Mouse (Mus musculus) large intestine, adult 2 months (tissue): ENCODE data around the gene Taar8b. TPM values are rescaled to one million over a fixed set of nuclear protein-coding genes. Genes with fewer than 3 reads are reported as not detected.
A peak's percentile ranks its signal among the peaks of the same experiment; 100 is the strongest.
"Not testable (repeated sequence)": the region's sequence is repeated elsewhere in the genome, so short reads cannot be mapped to it uniquely, and the experiment has no call there.

Source experiments
- DNase-seq: peaks from one replicate; pipeline ENCODE4 v3.0.0-alpha.2; 2012; ENCODE audit warnings: low read depth, low spot score
- WGBS: fragments of 180-500 bp; shearing (Covaris S2); methylation state at CpG from one replicate; pipeline ENCODE4 v1.1.7; 2018; 5-methylcytosine and 5-hydroxymethylcytosine counted together
- polyA plus RNA-seq: library from polyadenylated mRNA; depleted of rRNA; stranded (reverse); fragments of >200 nt; gene quantifications from 2 replicates; pipeline ENCODE4 v1.2.3, GENCODE M21; 2012; rRNA removed

The Taar8b gene
- polyA plus RNA-seq, result not detected in 2 replicates

DNA sequence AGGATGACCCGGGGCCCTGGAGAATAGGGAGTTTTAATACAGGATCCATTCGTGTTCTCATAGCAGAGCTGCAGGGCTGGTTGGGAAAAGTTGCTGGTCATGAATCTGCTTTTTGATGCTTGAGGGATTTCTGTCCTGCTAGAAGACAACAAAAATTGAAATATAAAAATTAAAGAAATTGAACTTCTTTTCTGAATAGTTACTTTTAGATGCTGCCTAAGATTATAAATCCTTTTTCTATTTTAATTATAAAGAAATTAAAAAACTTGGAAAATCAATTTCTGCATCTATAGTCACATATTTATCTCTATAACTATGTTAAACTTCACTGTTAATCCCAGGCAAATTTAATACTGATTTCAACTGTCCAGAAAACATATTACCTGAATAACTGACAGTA is at the start of gene Taar8b:
Taar8b (minus strand) TSS at position 101 of the 400 bp plus-strand sequence.
- WGBS, result 69% methylated on average over 2 of the region's 2 CpGs
- DNase-seq, result no peak

DNA sequence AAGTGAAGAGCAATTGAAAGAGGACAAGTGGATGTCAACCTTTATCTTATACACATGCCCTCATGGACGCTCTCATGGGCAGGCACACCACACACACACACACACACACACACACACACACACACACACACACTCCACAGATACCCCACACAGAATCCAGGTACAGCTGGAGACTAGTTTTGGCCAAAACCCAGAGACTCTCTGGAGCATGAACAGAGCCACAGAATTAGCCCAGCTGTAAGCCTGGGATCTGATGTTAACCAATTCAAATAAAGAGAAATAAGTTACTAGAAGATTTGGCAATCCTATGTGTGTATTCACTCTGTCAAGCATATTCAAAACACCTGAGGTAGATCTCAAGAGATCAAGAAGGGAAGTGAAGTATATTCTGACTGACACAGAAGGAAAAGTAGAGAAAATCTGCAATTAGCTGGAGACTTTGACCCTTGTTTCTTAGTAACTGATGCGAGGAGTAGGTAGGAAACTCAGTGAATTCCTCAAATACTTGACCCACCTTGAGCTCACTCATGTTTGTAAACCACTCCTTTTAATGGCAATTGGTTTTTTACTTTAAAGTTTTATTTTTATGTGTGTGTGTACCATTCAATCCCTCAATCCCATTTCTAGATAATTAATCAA is 46.6 kb upstream of the Taar8b start:
- no peak for DNase-seq
- 47% methylated on average over 2 of the region's 2 CpGs for WGBS

DNA sequence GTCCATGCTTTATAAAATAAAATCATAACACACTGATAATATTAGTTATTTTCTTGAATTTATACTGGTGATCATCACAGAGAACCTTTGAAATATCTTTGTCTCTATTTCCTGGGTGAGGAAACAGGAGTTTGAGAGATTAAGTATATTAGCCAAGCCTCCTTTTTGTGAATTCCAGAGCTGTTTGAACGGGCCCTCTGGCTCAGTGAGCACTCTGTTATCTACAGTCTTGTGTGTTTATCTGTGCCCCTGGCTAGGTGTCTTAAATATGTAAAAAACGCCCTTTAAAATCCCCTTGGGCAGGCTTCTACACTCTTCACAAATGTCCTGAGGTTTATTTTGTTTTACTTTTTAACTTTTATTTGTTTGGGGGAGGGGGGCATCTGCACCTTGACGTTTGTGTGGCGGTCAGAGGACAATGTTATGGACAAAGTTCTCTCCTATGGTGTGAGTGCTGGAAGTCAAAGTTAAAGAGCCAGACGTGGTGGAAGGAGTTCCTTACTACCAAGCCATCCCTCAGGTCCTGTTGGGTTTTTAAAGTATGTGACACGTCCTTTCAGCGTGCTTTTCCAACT is 42.1 kb upstream of the Taar8b start:
- WGBS, result 54% methylated on average over 7 of the region's 7 CpGs

DNA sequence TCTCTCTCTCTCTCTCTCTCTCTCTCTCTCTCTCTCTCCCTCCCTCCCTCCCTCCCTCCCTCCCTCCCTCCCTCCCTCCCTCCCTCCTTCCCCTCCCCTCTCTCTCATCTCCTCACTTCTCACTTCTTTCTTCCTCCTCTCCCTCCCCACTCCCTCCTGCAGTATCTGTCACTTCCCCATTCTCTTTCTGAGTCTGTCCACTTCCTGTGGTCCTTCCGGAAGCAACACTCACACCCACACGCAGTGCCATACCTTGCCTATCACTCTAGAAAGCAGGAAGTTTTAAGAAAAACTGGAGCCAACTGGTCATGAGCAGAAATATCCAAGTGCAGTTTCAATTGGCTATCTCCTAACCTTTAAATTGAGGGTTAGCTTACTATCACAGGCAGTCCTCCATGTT is 41.0 kb upstream of the Taar8b start:
- no peak for DNase-seq
- 13% methylated on average over 2 of the region's 2 CpGs for whole genome bisulfite sequencing

More for the DNA sequence above, 42.1 kb upstream of the Taar8b start:
- DNase-seq, result no peak

DNA sequence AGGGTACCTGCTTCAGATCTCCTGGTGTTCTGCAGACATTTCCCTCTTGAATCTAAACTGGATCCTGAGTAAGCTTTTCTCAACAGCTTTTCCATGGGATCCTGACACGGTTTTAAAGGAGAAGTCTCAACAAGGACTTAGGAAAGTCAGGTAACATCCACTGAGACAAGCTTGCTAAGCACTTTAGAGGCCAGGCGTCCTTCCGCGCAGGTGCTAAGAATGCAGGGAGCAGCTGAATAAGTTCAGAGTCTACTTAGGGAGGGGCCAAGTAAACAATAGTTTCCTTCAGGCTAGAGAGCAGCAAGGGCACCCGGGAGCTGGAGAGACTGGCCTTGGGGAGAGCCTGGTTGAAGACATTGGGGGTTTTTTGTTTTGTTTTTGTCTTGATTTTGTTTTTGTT is 40.2 kb upstream of the Taar8b start:
- peak; percentile 92 for DNase-seq
- 15% methylated on average over 5 of the region's 5 CpGs for WGBS

DNA sequence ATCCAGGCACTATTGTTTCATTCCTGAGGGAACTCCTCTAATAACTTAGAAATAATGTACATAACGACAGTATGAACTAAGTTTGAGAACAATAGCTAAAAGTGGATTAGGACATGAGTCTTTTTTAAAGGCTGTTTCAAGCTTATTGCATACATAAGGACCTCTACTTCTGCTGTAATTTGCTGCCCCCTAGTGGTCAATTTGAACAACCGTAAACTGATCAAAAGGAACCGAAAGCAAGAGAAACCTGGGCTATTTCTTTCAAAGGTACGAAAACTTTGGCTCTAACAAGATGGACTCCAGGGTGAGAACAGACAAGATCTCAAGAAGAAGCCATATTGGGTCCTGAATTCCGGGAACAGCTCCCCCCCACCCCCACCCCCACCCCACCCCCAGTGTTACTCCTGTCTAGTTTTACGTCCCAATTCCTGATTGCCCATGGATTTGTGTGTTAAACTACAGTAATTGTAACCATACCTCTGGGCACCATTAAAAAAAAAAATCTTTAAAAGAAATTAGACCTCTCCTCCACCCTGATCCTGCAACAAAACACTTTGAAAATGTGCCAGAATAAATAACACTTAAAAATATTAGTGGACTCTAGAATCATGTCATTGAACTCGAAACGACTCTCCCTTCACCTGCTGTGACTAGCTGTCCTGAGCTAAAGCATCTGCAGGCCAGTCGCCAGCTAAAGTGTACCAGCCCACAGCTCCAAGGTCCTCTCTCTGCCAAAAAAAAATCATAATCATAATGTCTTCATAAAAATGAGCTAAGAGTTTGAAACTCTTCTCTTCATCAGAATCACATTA is 39.6 kb upstream of the Taar8b start:
- 5% methylated on average over 9 of the region's 9 CpGs for WGBS
- DNase-seq, result peak; percentile 81

DNA sequence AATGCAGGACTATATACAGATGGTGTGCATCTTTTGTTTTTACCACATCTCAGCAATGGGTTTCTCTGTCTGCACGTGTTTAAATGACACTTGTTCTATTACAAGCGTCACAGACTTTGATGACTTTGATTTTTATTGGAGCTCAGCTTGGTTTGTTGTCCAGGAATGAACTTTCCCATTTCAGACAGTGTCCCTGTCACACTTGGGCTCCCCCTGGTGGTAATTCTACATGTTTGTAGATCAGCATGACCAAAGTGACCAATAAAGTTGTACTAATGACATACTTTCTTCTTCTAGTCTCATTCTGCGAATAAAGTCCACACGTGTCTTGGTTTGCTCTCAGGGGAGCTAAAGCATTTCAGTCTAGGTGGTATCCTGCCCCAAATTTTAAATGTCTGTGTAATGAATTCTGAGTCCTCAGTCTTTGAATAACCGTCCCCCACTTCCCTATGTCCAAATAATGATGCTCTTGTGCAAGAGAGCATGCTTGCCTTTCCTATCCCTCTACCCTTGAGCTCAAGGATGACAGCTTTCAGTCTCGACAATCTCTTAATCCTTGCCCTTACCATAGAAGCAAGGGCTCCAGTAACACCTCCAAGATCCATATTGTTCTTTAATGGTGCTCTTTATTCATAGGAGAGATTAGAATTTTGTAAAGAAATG is 19.2 kb upstream of the Taar8b start:
- DNase-seq, result no peak
- WGBS, result 33% methylated on average over 6 of the region's 6 CpGs

DNA sequence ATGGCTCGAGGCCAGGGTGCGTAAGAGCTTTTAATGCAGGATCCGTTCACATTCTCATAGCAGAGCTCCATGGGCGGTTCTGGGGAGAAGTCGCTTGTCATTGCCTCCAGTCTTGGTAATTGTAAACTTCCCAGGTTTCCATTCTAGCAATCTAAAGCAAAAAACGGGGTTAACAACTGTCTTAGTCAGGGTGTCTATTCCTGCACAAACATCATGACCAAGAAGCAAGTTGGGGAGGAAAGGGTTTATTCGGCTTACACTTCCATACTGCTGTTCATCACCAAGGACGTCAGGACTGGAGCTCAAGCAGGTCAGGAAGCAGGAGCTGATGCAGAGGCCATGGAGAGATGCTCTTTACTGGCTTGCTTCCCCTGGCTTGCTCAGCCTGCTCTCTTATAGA is 17.3 kb upstream of the Taar8b start, which contains the start of gene Taar9:
Taar9 (minus strand) TSS at position 101 of the 400 bp plus-strand sequence.
- DNase-seq, result not testable (repeated sequence)
- WGBS, result 82% methylated on average over 8 of the region's 8 CpGs

DNA sequence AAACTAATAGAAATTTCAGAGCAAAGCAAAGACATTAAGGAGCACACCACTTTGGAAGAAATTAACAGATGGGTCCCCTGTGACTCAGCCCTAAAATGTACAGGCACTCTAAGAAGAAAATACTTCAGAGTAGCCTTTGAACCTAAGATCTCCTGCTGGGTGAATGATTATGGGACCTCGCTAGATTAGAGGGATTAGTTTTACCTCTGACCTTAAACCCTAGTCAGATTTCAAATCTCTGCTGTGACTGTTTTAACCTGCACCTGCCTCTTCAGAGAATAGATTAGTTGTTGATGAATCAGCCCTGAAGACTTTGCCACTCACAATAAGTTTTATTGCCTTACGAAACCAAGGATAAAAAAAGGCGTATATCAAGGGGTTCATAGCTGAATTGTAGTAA is 16.1 kb upstream of the Taar8b start:
- WGBS, result 33% methylated on average over 3 of the region's 3 CpGs
- no peak for DNase-seq

DNA sequence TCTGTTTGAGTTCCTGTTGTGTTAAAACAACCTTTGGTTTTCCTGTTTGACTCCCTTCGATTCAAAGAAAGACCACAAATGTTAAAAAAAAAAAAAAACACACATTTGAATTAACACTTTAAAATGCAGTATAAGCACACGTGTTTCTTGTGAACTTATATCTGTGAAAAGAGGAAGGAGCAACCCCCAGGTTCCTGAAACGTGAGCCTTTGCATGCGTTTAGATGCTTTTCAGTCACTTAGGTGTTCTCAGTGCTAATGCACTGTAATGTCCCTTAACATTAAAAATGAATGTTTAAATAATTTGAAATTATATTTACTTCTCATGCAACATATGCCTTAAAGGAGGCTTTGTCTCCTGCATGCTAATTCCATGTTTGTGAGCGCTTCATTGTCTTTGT is 15.7 kb upstream of the Taar8b start:
- WGBS, result 48% methylated on average over 5 of the region's 5 CpGs
- no peak for DNase-seq

DNA sequence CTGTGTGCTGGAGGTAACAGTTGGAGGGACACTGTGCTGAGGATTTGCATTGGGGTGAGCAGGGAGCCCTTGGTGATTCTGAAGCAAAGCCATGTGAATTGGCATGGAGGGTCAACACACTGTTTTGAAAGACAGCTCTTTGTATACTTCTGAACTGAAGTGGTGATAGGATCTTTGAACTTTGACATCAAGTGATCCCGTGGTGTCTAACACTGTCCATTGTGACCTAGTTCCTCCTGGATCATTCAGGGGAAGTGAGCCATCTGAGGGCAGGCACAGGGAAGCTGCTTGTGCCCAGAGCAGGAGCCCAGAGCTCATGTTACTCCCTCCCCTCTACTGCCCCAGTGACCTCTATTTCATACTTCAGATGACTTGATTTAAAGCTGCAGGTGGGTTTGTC is 11.2 kb upstream of the Taar8b start:
- DNase-seq, result not testable (repeated sequence)
- WGBS, result 3% methylated on average over 1 of the region's 1 CpGs

DNA sequence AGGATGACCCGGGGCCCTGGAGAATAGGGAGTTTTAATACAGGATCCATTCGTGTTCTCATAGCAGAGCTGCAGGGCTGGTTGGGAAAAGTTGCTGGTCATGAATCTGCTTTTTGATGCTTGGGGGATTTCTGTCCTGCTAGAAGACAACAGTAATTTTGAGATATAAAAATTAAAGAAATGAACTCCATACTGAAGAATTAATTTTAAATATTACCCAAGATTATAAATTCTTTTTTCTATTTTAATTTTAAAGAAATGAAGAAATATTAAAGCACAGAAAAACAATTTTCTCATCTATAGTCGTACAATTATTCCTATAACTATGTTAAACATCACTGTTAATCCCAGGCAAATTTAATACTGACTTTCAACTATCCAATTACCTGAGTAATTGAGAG is 9.7 kb upstream of the Taar8b start, which contains the start of gene Taar8c:
Taar8c (minus strand) TSS at position 101 of the 400 bp plus-strand sequence.
- 79% methylated on average over 1 of the region's 3 CpGs for WGBS

DNA sequence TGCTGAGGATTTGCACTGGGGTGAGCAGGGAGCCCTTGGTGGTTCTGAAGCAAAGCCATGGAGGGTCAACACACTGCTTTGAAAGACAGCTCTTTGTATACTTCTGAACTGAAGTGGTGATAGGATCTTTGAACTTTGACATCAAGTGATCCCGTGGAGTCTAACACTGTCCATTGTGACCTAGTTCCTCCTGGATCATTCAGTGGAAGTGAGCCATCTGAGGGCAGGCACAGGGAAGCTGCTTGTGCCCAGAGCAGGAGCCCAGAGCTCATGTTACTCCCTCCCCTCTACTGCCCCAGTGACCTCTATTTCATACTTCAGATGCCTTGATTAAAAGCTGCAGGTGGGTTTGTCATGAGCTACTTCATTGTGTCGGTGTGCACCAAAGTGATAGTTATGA is 4.9 kb upstream of the Taar8b start:
- DNase-seq, result not testable (repeated sequence)
- 39% methylated on average over 2 of the region's 2 CpGs for WGBS

More for the DNA sequence above, 9.7 kb upstream of the Taar8b start, which contains the start of gene Taar8c:
- not testable (repeated sequence) for DNase-seq

DNA sequence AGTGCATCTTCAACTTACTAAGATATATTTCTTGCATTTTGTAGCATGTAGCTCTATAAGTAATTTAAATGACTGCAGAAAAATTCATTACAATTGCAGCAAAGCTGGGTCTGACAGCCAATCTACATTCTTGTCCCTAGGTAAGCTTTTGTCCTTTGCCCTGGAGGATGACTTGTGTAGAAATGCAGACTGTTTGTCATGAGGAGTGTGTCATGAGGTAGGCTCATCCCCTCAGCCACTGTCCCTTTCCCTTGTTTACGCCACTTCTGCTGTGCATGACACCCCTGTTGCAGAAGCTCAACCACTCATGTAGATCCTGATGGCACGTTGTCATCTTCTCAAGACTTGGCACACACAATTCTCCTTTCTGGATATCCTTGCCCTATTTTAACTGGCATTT is 4.9 kb downstream of the Taar8b start:
- WGBS, result 64% methylated on average over 2 of the region's 2 CpGs
- no peak for DNase-seq

DNA sequence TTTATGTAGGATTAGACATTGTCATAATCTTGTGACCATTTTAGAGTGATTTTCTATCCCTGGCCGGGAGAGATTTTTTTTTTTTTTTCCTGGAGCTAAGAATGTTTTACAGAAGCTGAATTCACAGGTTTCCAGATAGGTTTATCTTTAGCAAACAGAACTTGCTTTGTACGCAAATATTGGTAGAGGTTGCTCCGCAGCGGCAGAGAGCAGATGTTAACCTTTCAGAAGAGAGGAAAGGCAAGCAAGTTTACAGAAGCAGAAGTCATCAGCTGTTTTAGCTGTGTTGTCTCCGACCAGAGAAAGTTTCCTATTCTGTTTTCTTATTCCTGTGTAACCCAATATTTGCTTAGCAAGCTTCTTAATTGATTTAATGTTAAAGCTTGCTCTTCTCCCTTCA is 5.5 kb downstream of the Taar8b start:
- WGBS, result 13% methylated on average over 5 of the region's 5 CpGs
- no peak for DNase-seq

DNA sequence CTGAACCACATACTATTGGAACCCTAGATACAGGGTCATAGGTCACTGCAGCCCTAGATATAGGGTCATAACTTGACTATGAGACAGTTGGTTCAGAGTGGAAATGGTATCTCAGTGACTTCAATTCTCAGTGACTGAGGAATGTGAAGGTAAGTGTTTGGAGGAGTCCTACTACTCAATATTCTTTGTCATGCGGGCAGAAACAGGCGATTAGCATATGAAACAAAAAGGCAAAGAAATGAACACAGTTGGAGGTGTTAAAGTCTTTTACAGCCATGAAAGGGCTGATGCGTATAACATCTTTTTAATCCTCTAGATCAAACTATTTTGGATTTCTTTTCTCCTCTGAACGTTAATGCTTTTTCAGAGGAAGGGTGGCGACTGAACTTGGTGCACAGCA is 6.2 kb downstream of the Taar8b start:
- DNase-seq, result no peak
- WGBS, result 76% methylated on average over 5 of the region's 5 CpGs

DNA sequence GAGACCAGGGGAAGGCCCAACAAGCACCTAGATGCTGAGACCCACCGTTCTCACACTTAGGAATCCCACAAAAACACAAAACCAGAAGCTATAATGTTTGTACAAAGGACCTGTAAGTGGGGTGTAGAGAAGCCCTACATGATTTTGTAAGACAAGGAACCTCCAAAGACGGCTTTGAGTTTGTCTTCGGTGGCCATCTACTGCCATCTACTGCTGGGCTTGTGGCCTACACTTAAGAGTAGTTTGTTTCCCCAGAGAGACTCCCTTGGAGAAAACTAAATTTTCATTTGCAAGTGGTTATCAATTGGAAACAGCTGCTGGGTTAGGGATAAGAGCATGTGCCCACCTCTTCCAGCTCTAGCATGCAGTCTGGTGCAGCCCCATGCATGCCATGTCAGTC is 11.9 kb downstream of the Taar8b start:
- WGBS, result 29% methylated on average over 3 of the region's 3 CpGs
- DNase-seq, result no peak

DNA sequence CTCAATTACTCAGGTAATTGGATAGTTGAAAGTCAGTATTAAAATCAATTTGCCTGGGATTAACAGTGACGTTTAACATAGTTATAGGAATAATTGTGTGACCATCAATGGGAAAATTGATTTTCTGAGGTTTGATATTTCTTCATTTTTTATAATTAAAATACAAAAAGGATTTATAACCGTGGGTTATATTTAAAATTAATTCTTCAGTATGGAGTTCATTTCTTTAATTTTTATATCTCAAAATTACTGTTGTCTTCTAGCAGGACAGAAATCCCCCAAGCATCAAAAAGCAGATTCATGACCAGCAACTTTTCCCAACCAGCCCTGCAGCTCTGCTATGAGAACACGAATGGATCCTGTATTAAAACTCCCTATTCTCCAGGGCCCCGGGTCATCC is 15.9 kb downstream of the Taar8b start, which contains the start of gene Taar8a:
Taar8a (plus strand) TSS at position 301 of the 400 bp plus-strand sequence.
- 85% methylated on average over 2 of the region's 4 CpGs for WGBS
- DNase-seq, result not testable (repeated sequence)

DNA sequence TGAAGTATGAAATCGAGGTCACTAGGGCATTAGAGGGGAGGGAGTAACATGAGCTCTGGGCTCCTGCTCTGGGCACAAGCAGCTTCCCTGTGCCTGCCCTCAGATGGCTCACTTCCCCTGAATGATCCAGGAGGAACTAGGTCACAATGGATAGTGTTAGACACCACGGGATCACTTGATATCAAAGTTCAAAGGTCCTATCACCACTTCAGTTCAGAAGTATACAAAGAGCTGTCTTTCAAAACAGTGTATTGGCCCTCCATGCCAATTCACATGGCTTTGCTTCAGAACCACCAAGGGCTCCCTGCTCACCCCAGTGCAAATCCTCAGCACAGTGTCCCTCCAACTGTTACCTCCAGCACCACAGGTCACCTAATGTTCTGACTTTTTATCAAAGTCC is 17.3 kb downstream of the Taar8b start:
- WGBS, result 17% methylated on average over 2 of the region's 2 CpGs
- DNase-seq, result not testable (repeated sequence)

DNA sequence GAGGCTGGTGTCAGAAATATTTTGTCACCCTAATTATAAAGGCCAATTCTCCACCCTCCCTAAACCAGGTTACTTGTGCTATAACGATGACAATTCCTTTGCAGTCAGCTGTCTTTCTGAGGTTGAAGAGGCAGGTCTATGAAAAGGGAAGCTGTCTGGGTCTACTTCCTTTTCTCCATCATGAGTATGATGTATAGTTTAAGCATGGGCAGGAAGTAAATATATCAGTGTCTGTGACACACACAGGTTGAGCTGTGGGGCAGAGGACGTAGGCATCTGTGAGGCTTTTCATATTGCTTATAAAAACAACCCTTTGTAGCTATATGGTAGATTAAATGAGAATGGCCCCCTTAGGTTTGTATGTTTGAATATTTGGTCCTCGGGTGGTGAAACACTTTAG is 33.1 kb downstream of the Taar8b start:
- DNase-seq, result no peak
- WGBS, result 82% methylated on average over 3 of the region's 3 CpGs
